Mouse (Mus musculus) lung, postnatal 25 days (tissue): ENCODE results near the gene Gm3415.
"Not testable (repeated sequence)": the region's sequence is repeated elsewhere in the genome, so short reads cannot be mapped to it uniquely, and the experiment has no call there.

Source experiments
- DNase-seq: peaks from one replicate; pipeline ENCODE4 v3.0.0; 2022; ENCODE audit warnings: low spot score

Gene Gm3415

GRCm38 (mm10) chr5:146555836-146556235, at the start of gene Gm3415:
Gm3415 (plus strand) TSS chr5:146556136.
- DNase-seq, result not testable (repeated sequence)

GRCm38 (mm10) chr5:146513823-146514222, 42.1 kb upstream of the Gm3415 start, which contains the start of gene Gm3402:
Gm3402 (plus strand) TSS chr5:146514123.
- DNase-seq, result not testable (repeated sequence)

GRCm38 (mm10) chr5:146525501-146525900, 30.4 kb upstream of the Gm3415 start, which contains the start of gene Gm3404:
Gm3404 (plus strand) TSS chr5:146525801.
- DNase-seq, result not testable (repeated sequence)

GRCm38 (mm10) chr5:146537347-146537746, 18.6 kb upstream of the Gm3415 start, which contains the start of gene Gm3409:
Gm3409 (plus strand) TSS chr5:146537647.
- not testable (repeated sequence) for DNase-seq

GRCm38 (mm10) chr5:146564259-146564658, 8.3 kb downstream of the Gm3415 start:
- no peak for DNase-seq

- DNase-seq, result no peak
Observed at GRCm38 (mm10) chr5:146567054-146567453, 11.1 kb downstream of the Gm3415 start.

- DNase-seq, result not testable (repeated sequence)
Observed at GRCm38 (mm10) chr5:146570179-146570578, 14.2 kb downstream of the Gm3415 start.

GRCm38 (mm10) chr5:146571830-146572734, 16.1 kb downstream of the Gm3415 start:
- not testable (repeated sequence) for DNase-seq

- DNase-seq, result not testable (repeated sequence)
Observed at GRCm38 (mm10) chr5:146572735-146573042, 16.8 kb downstream of the Gm3415 start.

GRCm38 (mm10) chr5:146576668-146577067, 20.7 kb downstream of the Gm3415 start:
- DNase-seq, result no peak

- no peak for DNase-seq
Observed at GRCm38 (mm10) chr5:146584156-146584477, 28.2 kb downstream of the Gm3415 start.

GRCm38 (mm10) chr5:146584478-146585306, 28.8 kb downstream of the Gm3415 start, which contains the start of gene Gpr12:
Gpr12 (minus strand) TSS chr5:146585239.
- DNase-seq, result no peak

GRCm38 (mm10) chr5:146585307-146585651, 29.3 kb downstream of the Gm3415 start:
- no peak for DNase-seq

- DNase-seq, result no peak
Observed at GRCm38 (mm10) chr5:146586357-146587070, 30.6 kb downstream of the Gm3415 start.

GRCm38 (mm10) chr5:146590987-146591386, 35.1 kb downstream of the Gm3415 start:
- DNase-seq, result no peak

- DNase-seq, result no peak
Observed at GRCm38 (mm10) chr5:146591636-146592035, 35.7 kb downstream of the Gm3415 start.

- no peak for DNase-seq
Observed at GRCm38 (mm10) chr5:146592580-146592979, 36.6 kb downstream of the Gm3415 start.

GRCm38 (mm10) chr5:146596612-146597502, 40.9 kb downstream of the Gm3415 start:
- DNase-seq, result no peak

- no peak for DNase-seq
Observed at GRCm38 (mm10) chr5:146597503-146597874, 41.6 kb downstream of the Gm3415 start.

- no peak for DNase-seq
Observed at GRCm38 (mm10) chr5:146598215-146599119, 42.5 kb downstream of the Gm3415 start.
